Mouse (Mus musculus): ENCODE measurements around the gene Clybl. TPM values are rescaled to one million over a fixed set of nuclear protein-coding genes. Genes with fewer than 3 reads are reported as not detected.

Clybl gene
- polyA plus RNA-seq, 1 experiment from 2014 or later: 68.2 TPM

GRCm38 (mm10) chr14:122226666-122227453 is 45.4 kb downstream of the Clybl start:
- Histone ChIP-seq H3K36me3 (no peaks in the 10 kb centered on the region), H3K4me1 (no peaks in the 10 kb centered on the region), H3K27ac (replicated peaks) (no peak overlapping the region), H3K4me2 (no peak overlapping the region), H3K4me3 (no peak overlapping the region), H3K9ac (no peak overlapping the region), H3K27me3 (replicated peaks) (peaks cover 72% of the 10 kb centered on the region), H3K9me3 (no peaks in the 10 kb centered on the region)
- 75% methylated on average over 22 of the region's 22 CpGs for WGBS
- no peak for ATAC-seq (ENCODE audit: extremely low read depth, insufficient number of reproducible peaks, low FRiP score, low TSS enrichment)

GRCm38 (mm10) chr14:122227454-122227951 is 46.0 kb downstream of the Clybl start:
- H3K9ac ChIP-seq: no peak overlapping the region
- ATAC-seq (ENCODE audit: extremely low read depth, insufficient number of reproducible peaks, low FRiP score, low TSS enrichment): no peak
- no peaks in the 10 kb centered on the region for H3K4me1 ChIP-seq
- H3K9me3 ChIP-seq: no peaks in the 10 kb centered on the region
- no peaks in the 10 kb centered on the region for H3K36me3 ChIP-seq
- 69% methylated on average over 14 of the region's 14 CpGs for WGBS
- H3K27ac ChIP-seq (replicated peaks): no peak overlapping the region
- no peak overlapping the region for H3K4me3 ChIP-seq
- H3K4me2 ChIP-seq: no peak overlapping the region
- H3K27me3 ChIP-seq (replicated peaks): peaks cover 72% of the 10 kb centered on the region

- no peak overlapping the region for H3K4me3 ChIP-seq
- peak overlapping the region; percentile 34 for H3K4me2 ChIP-seq
- no peak overlapping the region for H3K9ac ChIP-seq
- no peaks in the 10 kb centered on the region for H3K4me1 ChIP-seq
- ATAC-seq (ENCODE audit: extremely low read depth, insufficient number of reproducible peaks, low FRiP score, low TSS enrichment): no peak
- H3K36me3 ChIP-seq: no peaks in the 10 kb centered on the region
- H3K27me3 ChIP-seq (replicated peaks): peaks cover 70% of the 10 kb centered on the region
- WGBS: 30% methylated on average over 23 of the region's 23 CpGs
- H3K9me3 ChIP-seq: no peaks in the 10 kb centered on the region
- H3K27ac ChIP-seq (replicated peaks): no peak overlapping the region
Measured at GRCm38 (mm10) chr14:122228816-122229551, 47.5 kb downstream of the Clybl start.

GRCm38 (mm10) chr14:122229988-122230387 is 48.5 kb downstream of the Clybl start:
- WGBS: 88% methylated on average over 5 of the region's 5 CpGs
- Histone ChIP-seq H3K27me3 (replicated peaks) (peaks cover 60% of the 10 kb centered on the region), H3K4me3 (no peak overlapping the region)

GRCm38 (mm10) chr14:122230621-122231025 is 49.1 kb downstream of the Clybl start:
- no peaks in the 10 kb centered on the region for H3K4me1 ChIP-seq
- no peaks in the 10 kb centered on the region for H3K36me3 ChIP-seq
- ATAC-seq (ENCODE audit: extremely low read depth, insufficient number of reproducible peaks, low FRiP score, low TSS enrichment): no peak
- no peak overlapping the region for H3K27ac ChIP-seq (replicated peaks)
- H3K4me2 ChIP-seq: no peak overlapping the region
- no peaks in the 10 kb centered on the region for H3K9me3 ChIP-seq
- H3K27me3 ChIP-seq (replicated peaks): peaks cover 54% of the 10 kb centered on the region
- no peak overlapping the region for H3K4me3 ChIP-seq
- H3K9ac ChIP-seq: no peak overlapping the region
- 61% methylated on average over 14 of the region's 14 CpGs for WGBS

More at GRCm38 (mm10) chr14:122229988-122230387, 48.5 kb downstream of the Clybl start:
- H3K27ac ChIP-seq (replicated peaks): no peak overlapping the region
- H3K9ac ChIP-seq: no peak overlapping the region
- no peak for ATAC-seq (ENCODE audit: extremely low read depth, insufficient number of reproducible peaks, low FRiP score, low TSS enrichment)
- H3K36me3 ChIP-seq: no peaks in the 10 kb centered on the region
- H3K9me3 ChIP-seq: no peaks in the 10 kb centered on the region
- H3K4me1 ChIP-seq: no peaks in the 10 kb centered on the region
- no peak overlapping the region for H3K4me2 ChIP-seq

- no peaks in the 10 kb centered on the region for H3K9me3 ChIP-seq
- H3K27me3 ChIP-seq (replicated peaks): peaks cover 50% of the 10 kb centered on the region
- no peak for ATAC-seq (ENCODE audit: extremely low read depth, insufficient number of reproducible peaks, low FRiP score, low TSS enrichment)
- H3K4me1 ChIP-seq: no peaks in the 10 kb centered on the region
- H3K9ac ChIP-seq: no peak overlapping the region
- 81% methylated on average over 10 of the region's 10 CpGs for WGBS
- H3K27ac ChIP-seq (replicated peaks): no peak overlapping the region
- no peak overlapping the region for H3K4me3 ChIP-seq
- no peaks in the 10 kb centered on the region for H3K36me3 ChIP-seq
- H3K4me2 ChIP-seq: no peak overlapping the region
Measured at GRCm38 (mm10) chr14:122231073-122231472, 49.6 kb downstream of the Clybl start.

GRCm38 (mm10) chr14:122233212-122233714 is 51.8 kb downstream of the Clybl start:
- Histone ChIP-seq H3K4me1 (no peaks in the 10 kb centered on the region), H3K36me3 (no peaks in the 10 kb centered on the region), H3K4me2 (no peak overlapping the region), H3K27me3 (replicated peaks) (peaks cover 31% of the 10 kb centered on the region), H3K27ac (replicated peaks) (no peak overlapping the region), H3K4me3 (no peak overlapping the region), H3K9ac (no peak overlapping the region), H3K9me3 (no peaks in the 10 kb centered on the region)
- 79% methylated on average over 19 of the region's 19 CpGs for WGBS
- ATAC-seq (ENCODE audit: extremely low read depth, insufficient number of reproducible peaks, low FRiP score, low TSS enrichment): no peak

- H3K27ac ChIP-seq (replicated peaks): no peak overlapping the region
- H3K27me3 ChIP-seq (replicated peaks): no peaks in the 10 kb centered on the region
- no peaks in the 10 kb centered on the region for H3K36me3 ChIP-seq
- no peak overlapping the region for H3K4me3 ChIP-seq
- H3K9me3 ChIP-seq: no peaks in the 10 kb centered on the region
- 79% methylated on average over 1 of the region's 1 CpGs for WGBS
- H3K4me1 ChIP-seq: no peaks in the 10 kb centered on the region
- H3K4me2 ChIP-seq: no peak overlapping the region
- no peak for ATAC-seq (ENCODE audit: extremely low read depth, insufficient number of reproducible peaks, low FRiP score, low TSS enrichment)
- H3K9ac ChIP-seq: no peak overlapping the region
Measured at GRCm38 (mm10) chr14:122243874-122244273, 62.4 kb downstream of the Clybl start.

GRCm38 (mm10) chr14:122246919-122247859 is 65.7 kb downstream of the Clybl start:
- peaks cover 5% of the 10 kb centered on the region; the same call in 1 of the 2 replicates for H3K9me3 ChIP-seq
- no peak overlapping the region for H3K4me3 ChIP-seq
- no peaks in the 10 kb centered on the region for H3K4me1 ChIP-seq
- H3K9ac ChIP-seq: no peak overlapping the region
- WGBS: 83% methylated on average over 18 of the region's 18 CpGs
- peaks cover 5% of the 10 kb centered on the region; the same call in 1 of the 2 replicates for H3K27me3 ChIP-seq (replicated peaks)
- H3K27ac ChIP-seq (replicated peaks): no peak overlapping the region
- H3K4me2 ChIP-seq: no peak overlapping the region
- no peak for ATAC-seq (ENCODE audit: extremely low read depth, insufficient number of reproducible peaks, low FRiP score, low TSS enrichment)
- H3K36me3 ChIP-seq: no peaks in the 10 kb centered on the region

- WGBS: 78% methylated on average over 3 of the region's 3 CpGs
- H3K4me3 ChIP-seq: no peak overlapping the region
- no peaks in the 10 kb centered on the region for H3K4me1 ChIP-seq
- ATAC-seq (ENCODE audit: extremely low read depth, insufficient number of reproducible peaks, low FRiP score, low TSS enrichment): no peak
- peaks cover 12% of the 10 kb centered on the region for H3K27me3 ChIP-seq (replicated peaks)
- peaks cover 5% of the 10 kb centered on the region; the same call in 1 of the 2 replicates for H3K9me3 ChIP-seq
- H3K9ac ChIP-seq: no peak overlapping the region
- no peaks in the 10 kb centered on the region for H3K36me3 ChIP-seq
- H3K27ac ChIP-seq (replicated peaks): no peak overlapping the region
- no peak overlapping the region for H3K4me2 ChIP-seq
Measured at GRCm38 (mm10) chr14:122249123-122249522, 67.6 kb downstream of the Clybl start.

Measured in heart, embryonic 13.5 days (tissue).